Mouse (Mus musculus) heart, postnatal 4 days (tissue): ENCODE results near the gene Urod. TPM values are rescaled to one million over a fixed set of nuclear protein-coding genes. Genes with fewer than 3 reads are reported as not detected.

Source experiments
- DNase-seq: peaks from one replicate; pipeline ENCODE4 v3.0.0; 2021
- total RNA-seq, 2 experiments: library from RNA; stranded (reverse); gene quantifications; 2 replicates each; pipeline ENCODE4 v1.2.3; 2021

Urod gene
- 10 to 100 TPM; 80.0 to 83.1 TPM for total RNA-seq

GRCm38 (mm10) chr4:116993672-116994621 lies at the start of gene Urod:
Gene Urod, minus strand, starts transcription at chr4:116994413.
- DNase-seq, result peak; percentile 95

GRCm38 (mm10) chr4:117041283-117041721 lies 47.1 kb upstream of the Urod start:
- peak; percentile 63 for DNase-seq

- no peak for DNase-seq
These were observed 46.6 kb upstream of the Urod start for GRCm38 (mm10) chr4:117040791-117041190.

GRCm38 (mm10) chr4:117039925-117040687 lies 45.9 kb upstream of the Urod start:
- peak; percentile 56 for DNase-seq

- DNase-seq, result no peak
These were observed 36.9 kb upstream of the Urod start for GRCm38 (mm10) chr4:117031105-117031504.

GRCm38 (mm10) chr4:117023469-117023868 lies 29.3 kb upstream of the Urod start:
- no peak for DNase-seq

GRCm38 (mm10) chr4:117019206-117020134 lies 25.3 kb upstream of the Urod start, which contains the start of gene Eif2b3:
Gene Eif2b3, plus strand, starts transcription at chr4:117019402.
- peak; percentile 91 for DNase-seq

GRCm38 (mm10) chr4:117018327-117018726 lies 24.1 kb upstream of the Urod start:
- no peak for DNase-seq

GRCm38 (mm10) chr4:117017738-117018137 lies 23.5 kb upstream of the Urod start:
- no peak for DNase-seq

- DNase-seq, result no peak
These were observed 20.7 kb upstream of the Urod start for GRCm38 (mm10) chr4:117014901-117015415.

GRCm38 (mm10) chr4:117013596-117013995 lies 19.4 kb upstream of the Urod start:
- no peak for DNase-seq

- no peak for DNase-seq
These were observed 16.0 kb upstream of the Urod start for GRCm38 (mm10) chr4:117010231-117010630.

GRCm38 (mm10) chr4:117007058-117007457 lies 12.8 kb upstream of the Urod start:
- no peak for DNase-seq

GRCm38 (mm10) chr4:117005611-117006400 lies 11.6 kb upstream of the Urod start:
- DNase-seq, result no peak

GRCm38 (mm10) chr4:117004649-117005048 lies 10.4 kb upstream of the Urod start:
- DNase-seq, result no peak

- DNase-seq, result peak; percentile 77
These were observed 8.6 kb upstream of the Urod start for GRCm38 (mm10) chr4:117002543-117003521.

- no peak for DNase-seq
These were observed 7.7 kb upstream of the Urod start for GRCm38 (mm10) chr4:117001957-117002356.

GRCm38 (mm10) chr4:116999513-117000154 lies 5.4 kb upstream of the Urod start:
- DNase-seq, result no peak

- DNase-seq, result peak; percentile 49
These were observed 1.6 kb upstream of the Urod start for GRCm38 (mm10) chr4:116995798-116996135.
